Mouse (Mus musculus) limb, embryonic 10.5 days (tissue): ENCODE measurements around the gene Hcrtr1. TPM values are rescaled to one million over a fixed set of nuclear protein-coding genes. Genes with fewer than 3 reads are reported as not detected.

Source experiments
- polyA plus RNA-seq: library from polyadenylated mRNA; unstranded; fragments of >200 nt; fragmentation: Nextera tagmentation; extraction: Ambion mirVana; gene quantifications from 2 replicates; pipeline ENCODE4 v1.2.1, GENCODE M21; 2016

Gene Hcrtr1
- polyA plus RNA-seq, 1 experiment from 2014 or later: not detected

Other genes with a start within 250 kb of the Hcrtr1 start
- 0.06 TPM in 1 of 2 replicates, not detected in the other for gene Spocd1, start 210.1 kb downstream of the Hcrtr1 start, polyA plus RNA-seq
- gene Adgrb2, start 154.5 kb downstream of the Hcrtr1 start, polyA plus RNA-seq: 0.45 and 0.84 TPM in 2 replicates
- gene Col16a1, start 91.5 kb downstream of the Hcrtr1 start, polyA plus RNA-seq: 3.9 and 10.2 TPM in 2 replicates
- gene Pef1, start 36.8 kb downstream of the Hcrtr1 start, polyA plus RNA-seq: 71.4 and 73.4 TPM in 2 replicates
- gene Tinagl1, start 35.8 kb upstream of the Hcrtr1 start, polyA plus RNA-seq: 8.0 and 8.1 TPM in 2 replicates
- not detected in 2 replicates for gene Gm853, start 83.0 kb upstream of the Hcrtr1 start, polyA plus RNA-seq
- gene Serinc2, start 139.8 kb upstream of the Hcrtr1 start, polyA plus RNA-seq: 15.2 and 71.5 TPM in 2 replicates
- gene Fabp3, start 169.2 kb upstream of the Hcrtr1 start, polyA plus RNA-seq: 2.2 and 3.0 TPM in 2 replicates
- gene Gm10570, start 169.3 kb upstream of the Hcrtr1 start, polyA plus RNA-seq: not detected in 2 replicates
- gene Zcchc17, start 220.6 kb upstream of the Hcrtr1 start, polyA plus RNA-seq: 72.9 and 73.5 TPM in 2 replicates
- 254 and 257 TPM in 2 replicates for gene Snrnp40, start 220.8 kb upstream of the Hcrtr1 start, polyA plus RNA-seq